Mouse (Mus musculus) T-helper 17 cell (primary cell): Measurements from ENCODE around the gene Ubr2.

Source experiments
- in situ Hi-C, 2 experiments: fragments of 300-600 bp; cut with MboI, MseI; formaldehyde crosslinking; loops; 1 replicate in 1 of 2; 2 replicates in 1 of 2; pipeline ENCODE4 v1.15.1; 2025; ENCODE audit warnings: high pct_unique_total_duplicates in 2 of 2

Ubr2 gene

GRCm38 (mm10) chr17:47005741-47006405 lies 4.5 kb downstream of the Ubr2 start:
- in situ Hi-C loops = loop anchor here in 1 of 2 experiments (10.0 kb wide), 1 partner anchor 451 kb away; the partner anchor contains the start of gene Srf

GRCm38 (mm10) chr17:47003305-47003704 lies 7.1 kb downstream of the Ubr2 start:
- in situ Hi-C loops = loop anchor here in 1 of 2 experiments (10.0 kb wide), 1 partner anchor 449 kb away; the partner anchor contains the start of gene Srf

- in situ Hi-C loops = loop anchor here in 1 of 2 experiments (10.0 kb wide), 1 partner anchor 448 kb away; the partner anchor contains the start of gene Srf
These were observed 8.0 kb downstream of the Ubr2 start for GRCm38 (mm10) chr17:47002401-47002800.

- in situ Hi-C loops = no loop called here
These were observed 11.5 kb downstream of the Ubr2 start for GRCm38 (mm10) chr17:46998840-46999239.

- in situ Hi-C loops = no loop called here
These were observed 13.9 kb downstream of the Ubr2 start for GRCm38 (mm10) chr17:46996484-46996883.

GRCm38 (mm10) chr17:46995621-46996020 lies 14.7 kb downstream of the Ubr2 start:
- in situ Hi-C loops = no loop called here

GRCm38 (mm10) chr17:46994641-46995398 lies 15.5 kb downstream of the Ubr2 start:
- in situ Hi-C loops = no loop called here

GRCm38 (mm10) chr17:46993625-46994024 lies 16.7 kb downstream of the Ubr2 start:
- in situ Hi-C loops = no loop called here

- in situ Hi-C loops = no loop called here
These were observed 22.7 kb downstream of the Ubr2 start for GRCm38 (mm10) chr17:46987631-46988030.

- in situ Hi-C loops = loop anchor here in 1 of 2 experiments (5.0 kb wide), 1 partner anchor 57 kb away; no protein-coding TSS in a partner anchor
These were observed 30.3 kb downstream of the Ubr2 start for GRCm38 (mm10) chr17:46980050-46980449.

- in situ Hi-C loops = no loop called here
These were observed 35.2 kb downstream of the Ubr2 start for GRCm38 (mm10) chr17:46975183-46975582.

GRCm38 (mm10) chr17:46972603-46973002 lies 37.8 kb downstream of the Ubr2 start:
- in situ Hi-C loops = loop anchor here in 1 of 2 experiments (5.0 to 25.0 kb wide), 2 partner anchors 35 to 735 kb away; partner anchors contain the start of genes Polr1c and Yipf3

GRCm38 (mm10) chr17:46966892-46967291 lies 43.5 kb downstream of the Ubr2 start:
- in situ Hi-C loops = loop anchor here in 1 of 2 experiments (25.0 kb wide), 1 partner anchor 730 kb away; the partner anchor contains the start of genes Polr1c and Yipf3

GRCm38 (mm10) chr17:46963186-46963585 lies 47.2 kb downstream of the Ubr2 start:
- in situ Hi-C loops = loop anchor here in 1 of 2 experiments (25.0 kb wide), 1 partner anchor 726 kb away; the partner anchor contains the start of genes Polr1c and Yipf3

- in situ Hi-C loops = loop anchor here in 1 of 2 experiments (25.0 kb wide), 1 partner anchor 725 kb away; the partner anchor contains the start of genes Polr1c and Yipf3
These were observed 48.2 kb downstream of the Ubr2 start for GRCm38 (mm10) chr17:46962153-46962552.

- in situ Hi-C loops = loop anchor here in 1 of 2 experiments (25.0 kb wide), 1 partner anchor 723 kb away; the partner anchor contains the start of genes Polr1c and Yipf3
These were observed 50.1 kb downstream of the Ubr2 start for GRCm38 (mm10) chr17:46960216-46960615.

- in situ Hi-C loops = loop anchor here in 1 of 2 experiments (25.0 kb wide), 1 partner anchor 721 kb away; the partner anchor contains the start of genes Polr1c and Yipf3
These were observed 52.3 kb downstream of the Ubr2 start for GRCm38 (mm10) chr17:46958045-46958444.

- in situ Hi-C loops = loop anchor here in 1 of 2 experiments (10.0 kb wide), 1 partner anchor 721 kb away; no protein-coding TSS in a partner anchor
These were observed 64.1 kb downstream of the Ubr2 start for GRCm38 (mm10) chr17:46946276-46946675.

- in situ Hi-C loops = loop anchor here in 1 of 2 experiments (10.0 kb wide), 1 partner anchor 718 kb away; no protein-coding TSS in a partner anchor
These were observed 67.9 kb downstream of the Ubr2 start for GRCm38 (mm10) chr17:46942421-46942820.

- in situ Hi-C loops = loop anchor here in 1 of 2 experiments (10.0 kb wide), 1 partner anchor 716 kb away; no protein-coding TSS in a partner anchor
These were observed 69.9 kb downstream of the Ubr2 start for GRCm38 (mm10) chr17:46940461-46940860.

- in situ Hi-C loops = no loop called here
These were observed 76.6 kb downstream of the Ubr2 start for GRCm38 (mm10) chr17:46933557-46934348.
